Mouse (Mus musculus): ENCODE data around the gene A830031A19Rik.

A830031A19Rik gene

DNA sequence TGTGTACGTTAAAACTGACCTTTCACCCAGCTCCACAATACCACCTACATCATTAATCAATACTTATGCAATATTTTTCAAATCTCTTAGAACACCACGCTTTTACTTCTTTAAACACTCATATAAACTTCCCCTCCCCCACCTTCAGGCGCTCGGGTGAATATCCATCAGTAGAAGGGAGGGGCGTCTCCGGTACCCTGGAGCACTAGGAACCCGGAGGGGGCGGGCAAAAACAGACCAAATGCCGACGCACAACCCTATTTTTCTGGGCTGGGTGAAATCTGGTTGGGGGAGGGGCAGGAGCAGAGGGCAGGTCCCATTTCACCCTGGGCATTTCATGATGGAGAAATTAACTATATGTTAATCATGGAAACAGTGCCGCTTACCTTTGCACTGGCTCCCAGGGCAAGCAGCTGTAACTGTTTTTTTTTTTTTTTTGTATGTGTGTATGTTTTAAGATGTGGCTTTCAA lies at the start of gene A830031A19Rik:
TSS of gene A830031A19Rik (minus strand) at position 421 of the 471 bp plus-strand sequence.
- no peak for DNase-seq

DNA sequence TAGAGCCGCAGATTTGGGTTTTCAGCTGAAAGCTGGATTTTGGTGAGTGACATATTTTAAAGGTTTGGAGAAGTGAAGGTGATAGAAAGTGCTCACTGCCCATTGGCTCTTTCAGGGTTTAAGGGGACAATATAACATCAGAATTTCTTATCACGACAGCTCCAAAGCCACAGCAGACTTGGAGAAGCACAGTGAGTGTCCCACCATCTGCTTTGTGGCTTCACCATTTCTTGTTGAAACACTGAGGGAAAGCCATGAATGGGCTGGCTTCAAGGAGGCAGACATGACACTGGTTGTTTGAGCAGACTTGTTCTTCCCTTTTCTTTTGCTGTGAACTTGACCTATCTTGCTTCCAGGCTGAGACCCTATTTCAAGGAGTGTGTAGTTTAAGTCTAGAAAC lies 49.1 kb upstream of the A830031A19Rik start:
- no peak for DNase-seq

DNA sequence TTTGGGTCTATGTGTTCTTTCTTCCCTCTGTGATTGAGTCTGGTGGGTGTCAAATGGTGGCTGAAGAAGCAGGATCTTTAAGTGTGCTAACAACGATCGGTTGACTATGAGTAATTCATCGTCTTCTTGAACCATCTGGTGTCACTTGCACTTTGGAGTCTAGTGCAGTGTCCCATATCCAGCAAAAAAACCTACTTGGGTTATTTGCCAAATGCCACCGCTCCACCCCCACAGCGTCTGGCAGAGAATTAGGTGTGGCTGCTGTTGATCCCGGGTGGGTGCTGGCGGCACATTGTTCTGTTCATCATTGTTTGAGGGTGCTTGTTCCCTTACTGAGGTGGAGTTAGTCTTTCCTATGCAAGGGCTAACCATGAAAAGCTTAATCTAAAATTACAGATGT lies 48.0 kb upstream of the A830031A19Rik start:
- DNase-seq = no peak

DNA sequence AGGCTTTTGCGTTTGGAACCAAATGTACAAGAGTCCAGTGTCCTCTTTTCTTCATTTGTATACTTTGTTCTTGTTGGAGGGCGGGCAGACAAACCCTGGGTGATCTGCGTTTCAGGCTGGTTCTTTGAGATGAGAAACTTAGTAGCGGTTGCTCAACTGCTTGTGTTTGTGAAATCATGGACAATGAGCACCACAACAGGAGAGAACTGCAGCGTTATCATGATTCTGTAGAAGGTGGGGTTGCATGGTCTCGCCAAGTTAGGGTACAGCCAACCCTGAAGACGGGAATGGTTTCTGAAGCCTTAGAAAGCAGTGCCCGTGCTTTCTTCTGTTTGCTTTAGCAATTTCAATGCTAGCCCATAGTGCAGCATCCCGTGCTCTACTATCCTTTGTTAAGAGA lies 46.3 kb upstream of the A830031A19Rik start:
- DNase-seq = no peak

- no peak for DNase-seq
Measured at GRCm38 (mm10) chr11:24116582-24117318, 41.9 kb upstream of the A830031A19Rik start.

DNA sequence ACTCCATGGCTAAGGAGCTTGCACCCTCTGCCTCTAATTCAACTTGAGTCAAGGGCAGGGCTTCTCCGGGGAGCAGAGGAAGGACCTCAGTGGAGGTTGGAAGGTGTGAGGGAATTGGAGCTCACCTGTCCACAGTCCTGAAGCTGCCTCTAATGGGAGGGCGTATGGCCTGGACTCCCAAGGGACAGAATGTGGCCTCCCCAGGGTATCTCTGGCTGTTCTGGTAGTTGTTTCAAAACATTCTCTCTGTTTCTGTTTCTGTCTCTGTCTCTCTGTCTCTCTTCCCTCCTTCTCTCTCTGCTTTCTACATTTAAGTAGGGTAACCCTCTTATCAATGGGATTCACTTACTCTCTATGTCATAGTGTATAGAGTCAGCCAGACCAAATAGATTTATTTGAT lies 41.2 kb upstream of the A830031A19Rik start:
- DNase-seq = no peak

DNA sequence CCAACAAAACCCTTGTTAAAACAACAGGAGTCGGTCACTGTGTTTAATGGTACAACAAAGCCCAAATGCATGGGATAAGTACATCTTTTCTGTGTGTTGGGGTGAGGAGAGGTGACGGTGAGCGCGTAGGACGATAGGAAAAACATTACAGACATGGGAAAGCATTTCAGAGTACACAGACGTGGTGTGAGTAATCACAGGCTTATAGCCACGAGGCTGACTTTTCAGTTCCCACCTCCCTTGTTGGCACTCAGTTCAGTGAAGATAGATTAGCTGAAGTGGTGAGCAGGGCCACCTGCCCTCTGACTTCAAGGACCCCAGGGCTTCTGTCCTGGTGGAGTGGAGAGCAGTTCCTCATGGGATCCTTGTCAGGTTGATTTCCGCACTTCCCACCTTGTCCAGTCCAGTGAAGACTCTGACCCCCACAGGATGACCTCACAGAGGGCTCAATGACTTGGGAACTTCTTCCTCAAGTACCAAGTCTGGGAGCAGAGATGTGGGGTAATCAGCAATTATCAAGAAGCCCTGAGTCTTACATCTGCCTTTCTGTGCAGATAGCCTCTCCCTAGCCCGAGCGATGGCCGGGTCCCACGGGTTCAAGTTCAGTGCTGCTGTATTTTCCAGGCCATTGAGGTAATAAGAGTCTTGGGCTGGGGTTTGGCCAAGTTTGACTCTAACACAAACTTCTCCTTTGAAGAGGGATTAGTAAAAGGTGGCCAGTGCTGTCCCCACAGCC lies 40.3 kb upstream of the A830031A19Rik start:
- DNase-seq = no peak

DNA sequence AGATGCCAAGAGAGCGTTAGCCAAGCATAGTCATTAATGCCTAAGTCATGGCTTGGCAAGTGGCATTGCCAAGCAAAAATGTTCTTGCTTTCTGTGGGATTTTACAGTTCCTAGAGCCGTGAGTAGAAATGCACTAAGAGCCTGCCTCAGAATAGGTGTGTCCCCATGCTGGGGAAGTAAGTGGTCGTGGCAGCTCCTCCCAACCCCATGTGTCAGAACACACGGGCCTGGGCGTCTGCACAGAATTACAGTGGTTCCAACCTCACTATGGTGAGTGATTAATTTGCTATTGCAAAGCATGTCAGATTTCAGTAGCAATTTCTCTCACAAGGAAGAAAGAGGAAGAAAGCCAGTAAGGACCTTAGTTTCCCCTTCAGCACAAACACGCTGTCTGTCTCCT lies 36.9 kb upstream of the A830031A19Rik start:
- DNase-seq = no peak

DNA sequence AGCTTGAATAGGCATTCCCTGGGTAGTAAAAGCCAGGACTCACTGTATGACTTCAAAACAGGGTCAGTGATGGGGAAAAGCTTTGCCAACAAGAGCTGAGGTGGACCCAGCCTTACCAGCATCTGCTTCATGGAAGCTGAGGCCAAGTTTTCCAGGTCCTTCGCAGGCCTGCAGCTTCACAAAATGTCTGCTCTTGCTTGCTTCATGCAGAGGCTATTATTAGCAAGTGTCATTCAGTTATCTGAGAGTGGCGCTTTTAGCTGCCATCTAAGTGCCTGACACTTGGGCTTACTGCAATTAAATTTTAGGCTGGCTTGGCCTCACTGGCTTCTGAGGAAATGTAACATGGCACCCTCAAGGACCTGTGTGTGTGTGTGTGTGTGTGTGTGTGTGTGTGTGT lies 35.3 kb upstream of the A830031A19Rik start:
- no peak for DNase-seq

- no peak for DNase-seq
Measured at GRCm38 (mm10) chr11:24109388-24109787, 34.5 kb upstream of the A830031A19Rik start.

GRCm38 (mm10) chr11:24108974-24109373 lies 34.1 kb upstream of the A830031A19Rik start:
- no peak for DNase-seq

DNA sequence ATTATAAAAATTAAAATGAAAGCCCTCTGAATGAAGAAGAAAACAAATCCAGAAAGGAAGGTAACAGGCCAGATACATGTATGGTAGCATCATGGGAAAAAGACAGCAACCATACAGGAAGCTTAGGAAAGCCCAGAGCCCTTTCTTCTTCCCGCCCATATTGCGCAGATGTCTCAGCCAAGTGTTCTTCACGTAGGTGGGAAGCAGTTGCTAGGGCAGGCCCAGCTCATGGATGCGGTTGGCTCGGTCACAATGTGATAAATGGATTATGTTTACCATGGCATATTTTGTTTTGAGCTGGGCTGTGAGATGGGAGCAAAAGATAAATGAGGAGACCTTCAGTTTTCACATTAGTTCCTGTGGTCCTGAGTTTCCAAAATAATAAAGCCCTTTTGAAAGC lies 32.6 kb upstream of the A830031A19Rik start:
- DNase-seq = no peak

DNA sequence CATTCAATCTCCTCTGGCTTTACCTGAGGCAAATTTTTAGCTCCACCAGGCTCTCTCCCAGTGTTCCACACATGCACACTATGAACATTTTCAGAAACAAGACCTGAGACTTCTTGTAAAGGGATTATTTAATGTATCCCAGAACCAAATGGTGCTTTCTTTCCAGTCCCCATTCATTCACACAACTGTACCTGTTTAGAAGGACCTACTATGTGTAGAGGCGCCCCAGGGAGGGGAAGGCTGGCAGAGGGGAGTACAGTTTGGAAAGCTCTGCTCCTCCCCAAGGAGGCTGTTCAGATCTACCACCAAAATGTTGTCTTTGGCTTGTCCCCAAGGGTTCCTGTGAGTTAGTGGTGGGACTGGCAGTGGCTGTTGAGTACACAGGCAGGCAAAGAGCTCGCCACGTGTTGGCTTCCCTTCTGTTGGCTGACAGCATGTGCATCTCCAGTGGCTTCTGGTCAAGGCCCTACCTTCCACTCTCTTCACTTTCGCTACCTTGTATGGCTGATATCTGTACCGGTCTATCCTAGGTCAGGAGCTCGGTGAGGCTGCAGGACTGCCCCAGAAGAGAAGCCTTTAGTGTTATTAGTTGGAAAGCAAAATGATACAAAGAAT lies 28.4 kb upstream of the A830031A19Rik start:
- no peak for DNase-seq

DNA sequence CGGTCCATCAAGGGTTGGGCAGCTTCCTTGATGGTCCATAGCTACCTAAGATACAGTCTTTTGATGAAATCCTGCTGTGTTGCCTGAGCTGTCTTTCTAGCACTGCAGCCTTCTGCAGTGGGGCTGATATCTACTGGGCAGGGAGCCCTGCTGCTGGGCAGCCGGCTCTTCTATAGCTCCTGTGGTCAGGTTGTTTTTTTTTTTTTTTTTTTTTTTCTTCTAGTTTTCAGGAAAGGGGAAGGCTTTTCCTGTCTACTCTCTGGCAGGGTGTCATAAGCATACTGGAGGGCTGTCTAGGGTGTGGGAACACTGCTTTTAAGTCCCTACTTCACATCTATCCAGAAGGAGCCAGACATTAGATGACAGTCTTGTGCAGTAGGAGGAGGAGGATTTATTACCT lies 27.5 kb upstream of the A830031A19Rik start:
- no peak for DNase-seq

DNA sequence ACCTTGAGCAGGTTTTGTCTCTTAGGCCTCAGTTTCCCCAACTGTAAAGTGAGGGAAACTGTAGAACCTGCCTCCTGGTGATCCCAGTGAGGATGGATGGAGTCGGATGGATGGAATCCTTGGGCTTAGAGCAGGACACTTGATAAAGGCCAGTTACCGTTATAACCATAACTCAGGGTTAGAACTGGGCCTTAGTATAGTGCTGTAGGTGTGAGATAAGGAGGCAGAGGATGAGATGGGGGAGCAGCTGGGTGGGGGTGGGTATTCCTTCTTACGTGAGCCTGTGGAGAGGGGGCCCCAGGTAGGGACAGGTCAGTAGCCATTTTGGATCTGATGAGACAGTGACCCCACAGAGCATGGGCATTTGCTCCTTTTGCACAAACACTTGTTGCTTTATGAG lies 26.8 kb upstream of the A830031A19Rik start:
- no peak for DNase-seq

- no peak for DNase-seq
Measured at GRCm38 (mm10) chr11:24100449-24101070, 25.7 kb upstream of the A830031A19Rik start.

DNA sequence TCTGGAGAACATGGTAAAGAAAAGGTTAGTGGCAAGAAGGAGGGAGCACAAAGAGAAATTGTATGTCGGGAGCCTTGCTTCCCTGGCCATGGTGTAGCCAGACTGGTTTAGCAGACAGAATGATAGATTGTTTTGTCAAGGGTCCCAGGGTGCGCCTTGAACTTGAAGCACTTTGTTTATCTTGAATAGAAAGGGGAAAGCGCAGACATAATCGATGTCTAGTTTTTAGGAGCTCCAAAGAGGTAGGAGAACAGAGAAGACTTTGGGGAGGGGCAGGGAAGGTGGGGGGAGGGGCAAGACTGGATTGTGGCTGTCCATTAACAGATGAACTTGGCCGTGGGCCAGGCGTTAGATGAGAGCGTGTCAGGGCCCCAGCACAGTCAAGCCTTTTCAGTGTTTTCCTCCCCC lies 25.0 kb upstream of the A830031A19Rik start:
- DNase-seq = peak; percentile 62 to 76

GRCm38 (mm10) chr11:24099215-24099614 lies 24.4 kb upstream of the A830031A19Rik start:
- no peak for DNase-seq

- no peak for DNase-seq
Measured at GRCm38 (mm10) chr11:24098662-24099061, 23.8 kb upstream of the A830031A19Rik start.

DNA sequence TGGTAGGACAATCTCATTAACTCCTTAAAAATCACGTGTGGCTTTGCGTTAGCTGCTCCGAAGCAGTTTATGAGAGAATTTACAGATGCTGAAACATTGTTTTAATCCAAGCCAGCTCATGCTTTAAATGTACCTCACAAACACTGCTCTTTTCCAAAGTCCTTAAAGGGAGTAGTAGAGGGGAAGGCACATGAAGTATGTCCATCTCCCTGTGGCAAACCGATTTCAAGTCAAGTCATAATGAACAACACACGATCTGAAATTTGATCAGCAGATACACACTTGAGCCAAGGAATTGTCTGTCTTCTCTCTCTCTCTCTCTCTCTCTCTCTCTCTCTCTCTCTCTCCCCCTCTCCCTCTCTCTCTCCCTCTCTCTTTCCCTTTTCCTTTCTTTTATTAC lies 23.2 kb upstream of the A830031A19Rik start:
- no peak for DNase-seq

GRCm38 (mm10) chr11:24097026-24097425 lies 22.2 kb upstream of the A830031A19Rik start:
- DNase-seq = no peak

- DNase-seq = no peak
Measured at GRCm38 (mm10) chr11:24096483-24096882, 21.6 kb upstream of the A830031A19Rik start.

- no peak for DNase-seq
Measured at GRCm38 (mm10) chr11:24095656-24096353, 21.0 kb upstream of the A830031A19Rik start.
